Mouse (Mus musculus) G1E (cell line): ENCODE results near the gene Adgrv1. TPM values are rescaled to one million over a fixed set of nuclear protein-coding genes. Genes with fewer than 3 reads are reported as not detected.

Source experiments
- ATAC-seq: 2 replicates; pipeline ENCODE4 v1.8.0; 2016; ENCODE audit warnings: mild to moderate bottlenecking; ENCODE audit not compliant: insufficient number of reproducible peaks, poor library complexity, low FRiP score, severe bottlenecking; ENCODE audit errors: extremely low read depth
- DNase-seq: peaks from one replicate; pipeline ENCODE4 v3.0.0; 2012; ENCODE audit warnings: low spot score
- H3K27me3 ChIP-seq: 2 replicates; pipeline ENCODE4 v1.6.1; 2012; ENCODE audit warnings: mild to moderate bottlenecking, low read length, inconsistent platforms; ENCODE audit not compliant: insufficient read depth
- H3K36me3 ChIP-seq: replicated peaks from 2 replicates; pipeline ENCODE3; 2012; ENCODE audit warnings: mild to moderate bottlenecking, inconsistent platforms
- H3K4me1 ChIP-seq: 2 replicates; pipeline ENCODE4 v1.6.1; 2012; ENCODE audit warnings: low read depth, low read length, inconsistent platforms, mixed read lengths; ENCODE audit not compliant: insufficient read depth
- H3K4me3 ChIP-seq: 2 replicates; pipeline ENCODE4 v1.5.1; 2012; ENCODE audit warnings: low read depth, mild to moderate bottlenecking, inconsistent platforms, low read length, moderate library complexity, mixed read lengths
- H3K9me3 ChIP-seq: replicated peaks from 2 replicates; pipeline ENCODE4 v1.6.1; 2012; ENCODE audit warnings: inconsistent platforms
- CTCF ChIP-seq: IDR thresholded peaks from 2 replicates; pipeline ENCODE4 v1.5.1; 2012; ENCODE audit warnings: low read depth, low read length, inconsistent platforms, mixed read lengths
- GATA1 ChIP-seq: IDR thresholded peaks from 2 replicates; pipeline ENCODE4 v1.6.1; 2012; ENCODE audit warnings: borderline replicate concordance, low read length, inconsistent platforms, mixed read lengths
- GATA2 ChIP-seq: IDR thresholded peaks from 2 replicates; pipeline ENCODE4 v1.6.1; 2012; ENCODE audit warnings: low read depth, low read length, inconsistent platforms, borderline replicate concordance
- POLR2AphosphoS5 ChIP-seq: IDR thresholded peaks from 2 replicates; pipeline ENCODE4 v1.6.1; 2012; ENCODE audit warnings: low read depth, low read length, inconsistent platforms; ENCODE audit not compliant: insufficient replicate concordance
- TAL1 ChIP-seq: conservative IDR thresholded peaks from 2 replicates; pipeline ENCODE4 v1.6.1; 2012; ENCODE audit warnings: low read depth, low read length, inconsistent platforms, mixed read lengths
- polyA plus RNA-seq: library from polyadenylated mRNA; stranded (reverse); fragments of >175 nt; gene quantifications from 2 replicates; pipeline ENCODE4 v1.2.3, GENCODE M21; 2012
- total RNA-seq, 2 experiments: library from RNA; stranded (forward) in 1 of 2; stranded (reverse) in 1 of 2; fragments of 200-1000 nt in 1 of 2; fragments of >200 nt in 1 of 2; fragmentation: Nextera tagmentation in 1 of 2; gene quantifications; 2 replicates each; pipeline ENCODE4 v1.2.3; 2014 to 2017

The Adgrv1 gene
- total and polyA plus RNA-seq, 3 experiments: 0.49 TPM; not detected in 2

DNA sequence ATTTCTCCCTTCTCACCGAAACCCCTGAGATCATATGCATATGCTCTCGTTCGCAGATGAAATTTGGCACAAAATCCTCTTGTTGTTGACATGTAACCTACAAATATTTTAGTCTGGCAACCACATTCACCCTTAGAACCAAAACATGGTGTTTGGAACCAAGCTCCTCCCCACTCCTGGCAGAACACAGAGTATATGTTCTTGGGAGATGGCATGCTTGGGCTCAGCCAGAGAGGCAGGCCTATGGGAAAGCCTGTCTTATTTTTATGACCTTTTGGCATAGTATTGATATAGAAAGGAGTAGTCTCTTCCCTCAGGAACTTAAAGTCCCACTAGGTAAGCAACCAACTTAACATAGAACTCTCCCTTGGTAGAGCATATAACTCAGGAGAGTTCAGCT is 275.7 kb downstream of the Adgrv1 start:
- Histone ChIP-seq H3K27me3 (peaks cover 5% of the 10 kb centered on the region), H3K4me3 (no peak overlapping the region), H3K36me3 (no peaks in the 10 kb centered on the region), H3K9me3 (no peaks in the 10 kb centered on the region), H3K4me1 (no peaks in the 10 kb centered on the region)
- TF ChIP-seq CTCF (no peak), GATA1 (no peak), GATA2 (no peak), TAL1 (no peak), POLR2AphosphoS5 (no peak)
- DNase-seq (no peak), ATAC-seq (no peak)

DNA sequence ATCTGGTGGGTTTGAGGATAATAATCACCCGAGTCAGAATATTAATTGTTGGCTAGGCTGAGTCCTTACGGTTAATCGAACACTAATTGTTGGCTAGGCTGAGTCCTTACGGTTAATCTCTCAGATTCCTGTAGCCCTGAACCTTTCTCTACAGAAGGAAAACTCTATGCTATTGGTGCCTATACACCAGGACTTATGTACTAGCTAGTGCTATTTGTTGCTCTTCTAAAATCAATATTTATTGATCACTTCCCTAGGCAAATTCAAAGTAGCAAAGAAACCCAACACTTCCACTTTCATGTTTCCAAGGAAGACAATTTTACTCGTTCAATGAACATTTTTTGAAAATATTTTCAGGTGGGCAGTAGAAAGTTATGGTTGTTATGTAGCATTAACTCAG is 278.4 kb downstream of the Adgrv1 start:
- no peak overlapping the region for H3K4me3 ChIP-seq
- H3K36me3 ChIP-seq: no peaks in the 10 kb centered on the region
- no peaks in the 10 kb centered on the region for H3K9me3 ChIP-seq
- DNase-seq: no peak
- no peaks in the 10 kb centered on the region for H3K4me1 ChIP-seq
- no peak for ATAC-seq
- 0 out of 2 replicates have a peak, but pooled peaks cover 2% of the 10 kb centered on the region for H3K27me3 ChIP-seq
- TF ChIP-seq CTCF (no peak), GATA1 (no peak), TAL1 (no peak), POLR2AphosphoS5 (no peak), GATA2 (no peak)

DNA sequence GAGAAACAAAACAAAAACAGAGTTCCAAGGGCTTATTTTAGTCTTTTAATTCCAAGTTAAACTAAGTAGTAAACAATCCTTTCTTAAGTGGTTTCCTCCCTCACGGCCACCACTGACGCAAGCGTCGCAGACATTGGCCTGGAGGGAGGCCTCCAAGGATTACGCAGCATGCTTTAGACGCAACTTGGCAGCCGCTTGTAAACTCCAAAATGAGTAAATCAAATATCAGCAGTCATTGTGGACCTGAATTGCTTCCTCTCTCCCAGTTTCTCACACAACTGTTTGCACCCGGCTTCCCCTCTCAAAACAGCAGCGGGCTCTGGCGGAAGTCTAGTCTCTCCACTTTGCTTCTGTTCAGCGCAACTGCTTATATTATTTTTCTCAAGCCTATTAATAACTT is 280.7 kb downstream of the Adgrv1 start:
- TF ChIP-seq GATA1: no peak
- no peak for TF ChIP-seq CTCF
- no peak for TF ChIP-seq GATA2
- TF ChIP-seq POLR2AphosphoS5: no peak
- TF ChIP-seq TAL1: no peak
- no peaks in the 10 kb centered on the region for H3K9me3 ChIP-seq
- H3K27me3 ChIP-seq: no peaks in the 10 kb centered on the region
- DNase-seq (no peak), ATAC-seq (no peak)
- no peaks in the 10 kb centered on the region for H3K36me3 ChIP-seq
- no peak overlapping the region for H3K4me3 ChIP-seq
- H3K4me1 ChIP-seq: no peaks in the 10 kb centered on the region

DNA sequence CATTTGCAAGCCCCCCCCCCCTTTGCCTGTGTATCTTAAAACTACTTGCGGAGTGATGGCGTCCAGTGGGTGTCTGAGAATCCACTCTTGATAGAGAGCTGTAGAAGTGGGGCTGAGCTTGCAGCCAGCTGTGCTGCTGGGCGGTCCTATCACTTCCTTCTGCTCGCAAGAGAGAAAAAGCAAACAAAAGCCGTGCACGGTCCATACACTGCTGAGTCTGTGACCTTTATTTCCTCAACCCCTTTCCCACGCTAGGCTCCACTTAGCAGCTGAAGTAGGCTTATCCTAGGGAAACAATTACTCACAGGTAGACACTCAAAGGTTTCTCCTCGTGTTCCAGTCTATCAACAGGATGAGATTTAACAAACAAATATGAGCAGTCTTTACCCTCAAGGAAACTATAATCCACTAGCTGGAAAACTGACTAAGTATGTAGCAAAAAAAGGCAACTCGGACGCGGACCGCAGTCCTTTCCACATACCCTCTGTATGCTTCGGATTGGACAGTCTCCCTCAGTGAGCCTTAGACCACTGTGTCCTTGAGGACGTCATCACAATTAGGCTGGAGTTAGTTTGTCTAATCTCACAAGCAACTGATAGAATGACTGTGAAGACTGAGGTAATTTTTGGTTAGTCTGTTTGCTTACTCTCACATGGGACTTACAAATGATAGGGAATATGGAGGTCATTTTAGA is 281.3 kb downstream of the Adgrv1 start:
- Histone ChIP-seq H3K27me3 (no peaks in the 10 kb centered on the region), H3K4me1 (no peaks in the 10 kb centered on the region), H3K4me3 (no peak overlapping the region), H3K36me3 (no peaks in the 10 kb centered on the region), H3K9me3 (no peaks in the 10 kb centered on the region)
- no peak for DNase-seq
- no peak for TF ChIP-seq TAL1
- no peak for TF ChIP-seq CTCF
- TF ChIP-seq POLR2AphosphoS5: no peak
- TF ChIP-seq GATA1: no peak
- no peak for TF ChIP-seq GATA2
- ATAC-seq: no peak

DNA sequence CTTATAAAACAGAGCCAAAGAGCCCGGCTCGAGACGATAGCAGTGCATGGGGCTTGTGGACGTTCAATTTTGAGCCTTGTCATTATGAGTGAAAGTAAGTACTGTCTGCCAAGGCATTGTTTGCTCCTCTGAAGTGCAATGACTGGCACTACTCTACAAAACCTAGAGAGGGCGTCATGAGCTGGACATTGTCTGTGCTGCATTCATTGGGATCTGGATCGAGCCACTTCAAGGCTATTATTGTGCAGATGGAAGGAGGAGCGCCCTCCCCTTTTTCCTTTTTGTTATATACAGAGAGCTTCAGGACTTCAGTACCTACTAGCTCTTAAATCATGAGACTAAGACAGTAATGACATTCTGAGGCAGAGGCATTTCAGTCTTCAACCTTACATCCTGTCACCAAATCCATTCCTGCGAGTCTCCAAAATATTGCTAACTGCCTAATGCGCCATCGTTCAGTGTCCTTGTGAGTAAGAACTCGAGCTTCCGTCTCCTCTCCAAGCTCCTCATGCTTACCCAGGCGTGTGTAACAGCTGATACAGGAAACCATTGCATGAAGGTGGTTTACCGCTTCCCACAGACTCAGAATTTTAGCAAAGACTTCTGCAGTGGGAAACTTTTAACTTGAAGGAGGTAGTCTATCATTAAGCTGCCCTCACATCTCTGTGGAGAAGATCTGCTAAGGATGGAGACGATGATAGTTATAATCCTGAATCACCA is 285.5 kb downstream of the Adgrv1 start:
- DNase-seq (no peak), ATAC-seq (no peak)
- TF ChIP-seq GATA1 (no peak), GATA2 (no peak), CTCF (no peak), TAL1 (no peak), POLR2AphosphoS5 (no peak)
- Histone ChIP-seq H3K36me3 (no peaks in the 10 kb centered on the region), H3K9me3 (no peaks in the 10 kb centered on the region), H3K27me3 (no peaks in the 10 kb centered on the region), H3K4me1 (no peaks in the 10 kb centered on the region), H3K4me3 (no peak overlapping the region)

DNA sequence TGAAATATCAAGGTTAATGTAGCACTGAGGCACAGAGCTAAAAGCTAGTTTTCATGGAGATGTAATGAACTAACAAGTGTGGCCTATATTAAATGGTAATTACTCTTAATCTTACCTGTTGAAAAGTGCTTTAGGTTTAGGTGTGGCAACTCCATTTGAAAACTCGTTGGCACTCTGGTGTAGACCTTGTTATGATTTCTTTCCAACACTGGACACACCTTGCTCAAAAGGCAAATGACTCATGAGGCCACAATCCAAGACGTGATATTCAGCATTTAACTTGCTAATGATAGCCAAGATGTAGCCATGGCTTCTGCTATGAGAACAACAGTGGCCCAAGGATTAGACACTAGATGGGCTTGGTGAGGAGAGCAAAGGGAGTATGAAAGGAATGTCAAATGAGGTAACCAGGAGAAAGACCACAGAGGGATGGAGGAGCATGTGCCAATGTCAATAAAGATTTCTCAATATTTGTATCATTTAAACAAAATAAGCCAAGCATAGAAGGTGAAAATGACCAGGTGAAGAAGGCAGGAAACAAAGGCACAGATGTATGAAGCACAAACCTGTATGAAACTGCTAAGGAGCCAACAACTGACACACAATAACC is 289.9 kb downstream of the Adgrv1 start:
- H3K4me1 ChIP-seq: no peaks in the 10 kb centered on the region
- no peak for TF ChIP-seq TAL1
- TF ChIP-seq POLR2AphosphoS5: no peak
- TF ChIP-seq GATA1: no peak
- TF ChIP-seq GATA2: no peak
- TF ChIP-seq CTCF: no peak
- no peak for ATAC-seq
- H3K9me3 ChIP-seq: no peaks in the 10 kb centered on the region
- DNase-seq: no peak
- H3K4me3 ChIP-seq: no peak overlapping the region
- H3K36me3 ChIP-seq: no peaks in the 10 kb centered on the region
- H3K27me3 ChIP-seq: no peaks in the 10 kb centered on the region
